Mouse (Mus musculus): ENCODE results near the gene Zrsr2.

Gene Zrsr2

GRCm38 (mm10) chrX:163885539-163885981 lies 72.9 kb downstream of the Zrsr2 start:
- no peak for ATAC-seq (ENCODE audit: low TSS enrichment)
